Mouse (Mus musculus): ENCODE measurements around the gene Dgkd. TPM values are rescaled to one million over a fixed set of nuclear protein-coding genes. Genes with fewer than 3 reads are reported as not detected.

Gene Dgkd
- total RNA-seq (2012; rRNA removed), result 29.5 and 31.8 TPM in 2 replicates
- polyA plus RNA-seq (2012; ENCODE audit: insufficient read depth in 1 of 2, insufficient read length in 2 of 2, low read depth in 1 of 2, low replicate concordance in 2 of 2, missing spikeins in 1 of 2), result 100 to 1,000 TPM in 1 of 2 experiments, 10 to 100 TPM in 1; 39.5 to 135 TPM

DNA sequence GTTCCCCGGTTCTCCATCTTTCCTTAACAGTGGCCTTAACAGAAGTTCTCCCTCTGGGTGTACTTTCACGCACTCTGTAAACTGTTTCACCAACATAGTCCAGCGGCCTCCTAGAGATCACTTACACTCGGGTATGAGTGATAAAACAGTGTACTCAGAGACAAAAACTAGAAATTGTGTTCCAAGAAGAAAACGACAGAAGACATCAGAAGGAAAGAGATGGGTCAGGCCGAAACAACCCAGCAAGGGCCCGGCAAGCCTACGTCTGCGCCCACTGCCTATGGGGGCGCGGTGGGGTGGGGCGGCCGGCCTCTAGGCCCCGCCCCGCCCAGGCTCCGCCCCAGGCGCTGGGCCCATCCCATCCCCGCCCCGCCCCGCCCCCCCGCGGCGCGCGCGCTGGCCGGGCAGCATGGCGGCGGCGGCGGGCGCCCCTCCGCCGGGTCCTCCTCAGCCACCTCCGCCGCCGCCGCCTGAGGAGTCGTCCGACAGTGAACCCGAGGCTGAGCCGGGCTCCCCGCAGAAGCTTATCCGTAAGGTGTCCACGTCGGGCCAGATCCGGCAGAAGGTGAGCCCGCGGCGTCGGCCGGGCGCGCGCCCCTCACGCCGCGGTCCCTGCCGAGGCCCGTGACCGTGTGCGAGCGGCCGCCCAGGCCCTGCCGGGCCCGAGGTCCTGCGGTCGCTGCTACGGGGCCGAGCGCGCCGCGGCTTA lies at the start of gene Dgkd:
TSS of gene Dgkd (plus strand) at position 396 of the 709 bp plus-strand sequence.
- Histone ChIP-seq H3K79me2 (ENCODE audit: control insufficient read depth, insufficient read depth, low read length, poor library complexity) (peaks cover 43% of the 10 kb centered on the region), H3K27ac (ENCODE audit: control insufficient read depth, low read depth, low read length) (peak within 1 kb of the TSS; percentile 65), H3K36me3 (ENCODE audit: control insufficient read depth in 1 of 2, insufficient read depth in 2 of 2, low read length in 2 of 2) (peaks cover 0 to 35% of the 10 kb centered on the region in 2 experiments; a peak in 2 of 4 replicates), H3K4me3 (ENCODE audit: control insufficient read depth in 1 of 2, insufficient read depth in 1 of 2, low read depth in 2 of 2, low read length in 2 of 2) (peak within 1 kb of the TSS; percentile 81 to 100), H3K4me1 (ENCODE audit: control insufficient read depth in 1 of 2, insufficient read depth in 2 of 2, low read length in 2 of 2) (peaks cover 30 to 35% of the 10 kb centered on the region in 2 experiments), H3K9me3 (replicated peaks; ENCODE audit: insufficient read depth, low read length) (no peaks in the 10 kb centered on the region), H3K9ac (ENCODE audit: control insufficient read depth, low read depth, low read length, poor library complexity, severe bottlenecking) (peak within 1 kb of the TSS; percentile 98), H3K27me3 (ENCODE audit: control insufficient read depth in 1 of 2, insufficient read depth in 2 of 2, low read length in 2 of 2) (no peaks in the 10 kb centered on the region)
- DNase-seq (ENCODE audit: low read depth, low spot score), result peak; percentile 81
- TF ChIP-seq POLR2A (IDR thresholded peaks at IDR 0.05; ENCODE audit: control insufficient read depth in 1 of 2, insufficient read depth in 1 of 2, low read depth in 1 of 2, low read length in 2 of 2, poor library complexity in 1 of 2), result peak; percentile 67 to 99; a peak in 3 of 4 replicates
- no peak for TF ChIP-seq UBTF (IDR thresholded peaks at IDR 0.05; ENCODE audit: borderline replicate concordance, insufficient read depth, low read depth, low read length)
- TF ChIP-seq SIN3A (IDR thresholded peaks at IDR 0.05; ENCODE audit: low read length), result peak; percentile 70
- TF ChIP-seq TCF12 (IDR thresholded peaks at IDR 0.05; ENCODE audit: low read depth, low read length), result 0 out of 2 replicates have a peak, but pooled peaks have one; percentile 0
- TF ChIP-seq POLR2AphosphoS2 (IDR thresholded peaks at IDR 0.05; ENCODE audit: low read length), result peak; percentile 40; the same call in 1 of the 2 replicates
- peak; percentile 67 for TF ChIP-seq NELFE (IDR thresholded peaks at IDR 0.05; ENCODE audit: low read depth, low read length)
- TF ChIP-seq TBP (IDR thresholded peaks at IDR 0.05; ENCODE audit: low read depth, low read length), result peak; percentile 11; the same call in 1 of the 2 replicates
- TF ChIP-seq GATA1 (IDR thresholded peaks at IDR 0.05; ENCODE audit: low read depth, low read length), result no peak
- TF ChIP-seq ZMIZ1 (IDR thresholded peaks at IDR 0.05; ENCODE audit: low read depth, low read length), result peak; percentile 35; the same call in 1 of the 2 replicates

DNA sequence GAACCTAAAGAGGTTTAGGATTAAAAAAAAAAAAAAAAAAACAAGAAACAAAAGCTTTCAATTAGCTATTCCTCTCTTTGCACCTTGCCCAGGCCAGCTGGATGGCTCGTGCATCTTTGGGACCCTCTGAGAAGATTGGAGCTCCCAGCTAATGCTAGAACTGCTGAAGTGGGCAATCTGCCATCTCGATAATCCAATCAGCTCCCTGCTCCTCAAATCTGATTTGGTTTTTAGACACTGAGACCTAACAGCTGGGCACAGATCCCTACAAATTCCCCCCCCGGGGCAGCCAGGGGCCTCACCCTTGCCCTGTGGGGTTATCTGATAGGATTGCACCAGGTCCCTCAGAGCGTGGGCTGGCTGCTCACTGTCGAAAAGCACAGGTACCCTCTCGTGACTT lies 49.5 kb upstream of the Dgkd start, which contains the start of gene Sag:
TSS of gene Sag (plus strand) at position 105 of the 400 bp plus-strand sequence.
- Histone ChIP-seq H3K9me3 (replicated peaks; ENCODE audit: insufficient read depth, low read length) (no peaks in the 10 kb centered on the region), H3K36me3 (ENCODE audit: control insufficient read depth in 1 of 2, insufficient read depth in 2 of 2, low read length in 2 of 2) (no peaks in the 10 kb centered on the region), H3K27me3 (ENCODE audit: control insufficient read depth in 1 of 2, insufficient read depth in 2 of 2, low read length in 2 of 2) (no peaks in the 10 kb centered on the region), H3K4me3 (ENCODE audit: control insufficient read depth in 1 of 2, insufficient read depth in 1 of 2, low read depth in 2 of 2, low read length in 2 of 2) (no peak within 1 kb of the TSS), H3K9ac (ENCODE audit: control insufficient read depth, low read depth, low read length, poor library complexity, severe bottlenecking) (no peak within 1 kb of the TSS), H3K27ac (ENCODE audit: control insufficient read depth, low read depth, low read length) (no peak within 1 kb of the TSS), H3K4me1 (ENCODE audit: control insufficient read depth in 1 of 2, insufficient read depth in 2 of 2, low read length in 2 of 2) (peaks cover 3 to 6% of the 10 kb centered on the region in 2 experiments; a peak in 3 of 4 replicates), H3K79me2 (ENCODE audit: control insufficient read depth, insufficient read depth, low read length, poor library complexity) (no peaks in the 10 kb centered on the region)
- DNase-seq (ENCODE audit: low read depth, low spot score), result no peak
- TF ChIP-seq ZNF384 (IDR thresholded peaks at IDR 0.05; ENCODE audit: low read depth, low read length) (no peak), USF2 (IDR thresholded peaks at IDR 0.05; ENCODE audit: borderline replicate concordance in 1 of 2, insufficient read depth in 1 of 2, low read depth in 1 of 2, low read length in 2 of 2) (no peak), POLR2AphosphoS5 (IDR thresholded peaks at IDR 0.05; ENCODE audit: borderline replicate concordance, low read depth, low read length) (no peak), POLR2AphosphoS2 (IDR thresholded peaks at IDR 0.05; ENCODE audit: low read length) (no peak), SMC3 (IDR thresholded peaks at IDR 0.05; ENCODE audit: low read depth, low read length) (no peak), POLR2A (IDR thresholded peaks at IDR 0.05; ENCODE audit: control insufficient read depth in 1 of 2, insufficient read depth in 1 of 2, low read depth in 1 of 2, low read length in 2 of 2, poor library complexity in 1 of 2) (no peak), KAT2A (conservative IDR thresholded peaks at IDR 0.05; ENCODE audit: low read depth, low read length) (no peak), CHD2 (IDR thresholded peaks at IDR 0.05; ENCODE audit: low read length) (no peak), MEF2A (IDR thresholded peaks at IDR 0.05; ENCODE audit: extremely low read depth, insufficient replicate concordance, low read depth, low read length, poor library complexity, severe bottlenecking) (no peak), ETS1 (IDR thresholded peaks at IDR 0.05; ENCODE audit: low read depth, low read length) (no peak), USF1 (IDR thresholded peaks at IDR 0.05; ENCODE audit: low read depth, low read length) (no peak), MYC (IDR thresholded peaks at IDR 0.05; ENCODE audit: low read depth, low read length) (no peak), ELF1 (IDR thresholded peaks at IDR 0.05; ENCODE audit: low read depth, low read length) (no peak), MXI1 (IDR thresholded peaks at IDR 0.05; ENCODE audit: low read depth, low read length) (no peak), CHD1 (IDR thresholded peaks at IDR 0.05; ENCODE audit: low read depth, low read length) (no peak), E2F4 (IDR thresholded peaks at IDR 0.05; ENCODE audit: borderline replicate concordance, low read depth, low read length) (no peak), CTCF (IDR thresholded peaks at IDR 0.05 in 2 of 3, conservative IDR thresholded peaks at IDR 0.05 in 1 of 3; ENCODE audit: control insufficient read depth in 1 of 3, insufficient read depth in 1 of 3, low read depth in 2 of 3, low read length in 3 of 3, poor library complexity in 1 of 3, severe bottlenecking in 1 of 3) (no peak)

All from MEL (cell line).